Comparison of ENCODE assay signal across 14 mouse cellular contexts in the genomic region with DNA sequence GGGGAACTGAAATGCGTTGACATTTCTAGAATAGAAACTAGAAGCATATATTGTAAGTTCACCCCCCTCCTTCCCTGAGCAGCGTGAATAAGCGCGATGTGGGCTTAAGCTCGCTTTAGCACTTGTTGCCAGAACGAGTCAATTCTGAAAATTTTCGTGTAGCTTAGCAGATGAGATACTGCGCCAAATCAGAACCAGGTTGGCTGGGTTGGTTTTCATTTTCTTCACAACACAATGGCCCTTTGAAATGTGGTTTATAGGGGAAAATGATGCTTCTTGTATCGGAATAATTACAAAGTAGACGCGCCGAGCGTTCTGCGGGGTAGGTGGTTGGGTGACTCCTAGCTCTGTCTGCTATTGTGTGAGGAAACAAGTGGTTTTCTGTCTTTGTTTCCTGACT. TPM values are rescaled to one million over a fixed set of nuclear protein-coding genes. Genes with fewer than 3 reads are reported as not detected.
DNase-seq lines count a peak whose midpoint lies in the region; ATAC-seq lines count a peak whose summit lies in the region.
"Had no signal": no experiment of that assay in that cellular context is flagged by ENCODE, and none has a peak within 500 bp of the region (broad histone marks: within the 10 kb centered on the region; RNA-seq: fewer than 3 reads in every experiment).

No protein-coding gene starts in this region.

- peak overlapping the region; percentile 24 for H3K4me3 ChIP-seq in lung, embryonic 16.5 days (ENCODE audit: low read length)
- H3K4me3 ChIP-seq in forebrain, embryonic 15.5 days, result peak overlapping the region; percentile 60
- H3K4me3 ChIP-seq in midbrain, embryonic 15.5 days, result peak overlapping the region; percentile 35
- H3K4me3 ChIP-seq in heart, embryonic 12.5 days, result no peak overlapping the region
- H3K4me3 ChIP-seq: limb, embryonic 15.5 days had no signal

- 2% methylated on average over 14 of the region's 14 CpGs for WGBS in lung, embryonic 16.5 days
- 1% methylated on average over 14 of the region's 14 CpGs for WGBS in forebrain, embryonic 15.5 days
- WGBS in midbrain, embryonic 15.5 days, result 1% methylated on average over 14 of the region's 14 CpGs
- WGBS in heart, embryonic 12.5 days, result under 1% methylated on average over 14 of the region's 14 CpGs

- ATAC-seq in lung, embryonic 16.5 days (ENCODE audit: low read depth), result no peak
- no peak for ATAC-seq in forebrain, embryonic 15.5 days (replicated peaks)
- no peak for ATAC-seq in midbrain, embryonic 15.5 days (replicated peaks)
- no peak for ATAC-seq in heart, embryonic 12.5 days (ENCODE audit: insufficient number of reproducible peaks, low FRiP score)
- ATAC-seq: CD4-positive, CD25-positive, alpha-beta regulatory T cell, adult 4 months had no signal

- no peaks in the 10 kb centered on the region for H3K9me3 ChIP-seq in lung, embryonic 16.5 days (ENCODE audit: control insufficient read depth, low read length)
- no peaks in the 10 kb centered on the region for H3K9me3 ChIP-seq in forebrain, embryonic 15.5 days
- H3K9me3 ChIP-seq in midbrain, embryonic 15.5 days, result no peaks in the 10 kb centered on the region
- no peaks in the 10 kb centered on the region for H3K9me3 ChIP-seq in heart, embryonic 12.5 days (replicated peaks)
- H3K9me3 ChIP-seq: limb, embryonic 15.5 days had no signal

- no peak overlapping the region for H3K4me2 ChIP-seq in lung, embryonic 16.5 days (ENCODE audit: low read depth, low read length)
- H3K4me2 ChIP-seq in forebrain, embryonic 15.5 days (replicated peaks), result peak overlapping the region; percentile 91
- H3K4me2 ChIP-seq in midbrain, embryonic 15.5 days, result peak overlapping the region; percentile 46; the same call in 1 of the 2 replicates
- no peak overlapping the region for H3K4me2 ChIP-seq in heart, embryonic 12.5 days
- H3K4me2 ChIP-seq: limb, embryonic 15.5 days had no signal

- H3K4me1 ChIP-seq in lung, embryonic 16.5 days (replicated peaks; ENCODE audit: control insufficient read depth, insufficient read depth, low read length), result peaks cover 20% of the 10 kb centered on the region
- peaks cover 46% of the 10 kb centered on the region for H3K4me1 ChIP-seq in forebrain, embryonic 15.5 days
- peaks cover 34% of the 10 kb centered on the region for H3K4me1 ChIP-seq in midbrain, embryonic 15.5 days
- peaks cover 25% of the 10 kb centered on the region for H3K4me1 ChIP-seq in heart, embryonic 12.5 days (replicated peaks)

- H3K27ac ChIP-seq in lung, embryonic 16.5 days (ENCODE audit: low read length), result no peak overlapping the region
- peak overlapping the region; percentile 97 for H3K27ac ChIP-seq in forebrain, embryonic 15.5 days (replicated peaks)
- H3K27ac ChIP-seq in midbrain, embryonic 15.5 days, result peak overlapping the region; percentile 66
- H3K27ac ChIP-seq in heart, embryonic 12.5 days (ENCODE audit: poor library complexity, severe bottlenecking), result no peak overlapping the region
- H3K27ac ChIP-seq: limb, embryonic 15.5 days had no signal

- no peaks in the 10 kb centered on the region for H3K36me3 ChIP-seq in lung, embryonic 16.5 days (ENCODE audit: control insufficient read depth, insufficient read depth, low read length)
- no peaks in the 10 kb centered on the region for H3K36me3 ChIP-seq in forebrain, embryonic 15.5 days
- H3K36me3 ChIP-seq in midbrain, embryonic 15.5 days (replicated peaks), result no peaks in the 10 kb centered on the region
- H3K36me3 ChIP-seq in heart, embryonic 12.5 days, result no peaks in the 10 kb centered on the region
- H3K36me3 ChIP-seq: limb, embryonic 15.5 days had no signal

- H3K27me3 ChIP-seq in lung, embryonic 16.5 days (ENCODE audit: control insufficient read depth, insufficient read depth, low read depth, low read length), result peaks cover 87% of the 10 kb centered on the region
- H3K27me3 ChIP-seq in forebrain, embryonic 15.5 days, result 0 out of 2 replicates have a peak, but pooled peaks cover 2% of the 10 kb centered on the region
- peaks cover 8% of the 10 kb centered on the region; the same call in 1 of the 2 replicates for H3K27me3 ChIP-seq in midbrain, embryonic 15.5 days (replicated peaks)
- peaks cover 74% of the 10 kb centered on the region for H3K27me3 ChIP-seq in heart, embryonic 12.5 days (replicated peaks)

- no peak overlapping the region for H3K9ac ChIP-seq in lung, embryonic 16.5 days (ENCODE audit: low read length)
- peak overlapping the region; percentile 52 for H3K9ac ChIP-seq in forebrain, embryonic 15.5 days (replicated peaks)
- peak overlapping the region; percentile 15 for H3K9ac ChIP-seq in midbrain, embryonic 15.5 days
- no peak overlapping the region for H3K9ac ChIP-seq in heart, embryonic 12.5 days
- H3K9ac ChIP-seq: limb, embryonic 15.5 days had no signal

- no peak for DNase-seq in lung, adult 18-20 months
- no peak for DNase-seq in kidney, adult 9 months
- DNase-seq in T-cell, adult 2 months (ENCODE audit: low spot score), result no peak
- DNase-seq in adrenal gland, postnatal 25 days, result no peak
- DNase-seq: cerebellum, adult 9-11 months; kidney, postnatal 4 days; thymus, adult 18-20 months had no signal

RNA-seq across cellular contexts. Expression of gene Sox2, which starts 2.4 kb away (rescaled TPM):
- 1.6 and 1.9 TPM in 2 replicates for polyA plus RNA-seq in lung, embryonic 16.5 days (2015; fragmentation: Nextera tagmentation; extraction: Ambion mirVana)
- 39.7 and 42.3 TPM in 2 replicates for polyA plus RNA-seq in forebrain, embryonic 15.5 days (2015; fragmentation: Nextera tagmentation; extraction: Ambion mirVana)
- polyA plus RNA-seq in midbrain, embryonic 15.5 days (2015; fragmentation: Nextera tagmentation; extraction: Ambion mirVana), result 20.7 and 23.2 TPM in 2 replicates
- polyA plus RNA-seq in heart, embryonic 12.5 days (2016; fragmentation: Nextera tagmentation; extraction: Ambion mirVana), result 0.34 and 0.68 TPM in 2 replicates
- 0.43 and 0.58 TPM in 2 replicates for total RNA-seq in adrenal gland, postnatal 25 days (2021)
- total RNA-seq: megakaryocyte-erythroid progenitor cell, adult 5-6 weeks had no signal
- polyA plus RNA-seq: CD4-positive, CD25-positive, alpha-beta regulatory T cell, adult 4 months had no signal

Comparison
In these comparisons a context has a peak if more than half of its experiments do, and no peak if none do; other contexts are left out.
1. H3K27ac ChIP-seq: peak in forebrain, embryonic 15.5 days (single experiment) and midbrain, embryonic 15.5 days (single experiment); none in lung, embryonic 16.5 days (single experiment) and heart, embryonic 12.5 days (single experiment).
2. H3K4me2 ChIP-seq: peak in forebrain, embryonic 15.5 days (single experiment) and midbrain, embryonic 15.5 days (single experiment); none in lung, embryonic 16.5 days (single experiment) and heart, embryonic 12.5 days (single experiment).
3. H3K9ac ChIP-seq: peak in forebrain, embryonic 15.5 days (single experiment) and midbrain, embryonic 15.5 days (single experiment); none in lung, embryonic 16.5 days (single experiment) and heart, embryonic 12.5 days (single experiment).